Mouse (Mus musculus) lung, postnatal 10 days (tissue): ENCODE data around the gene Smg8.
A peak's percentile ranks its signal among the peaks of the same experiment; 100 is the strongest.
"Not testable (repeated sequence)": the region's sequence is repeated elsewhere in the genome, so short reads cannot be mapped to it uniquely, and the experiment has no call there.

Experiments
- DNase-seq: peaks from one replicate; pipeline ENCODE4 v3.0.0; 2021

Gene Smg8

DNA sequence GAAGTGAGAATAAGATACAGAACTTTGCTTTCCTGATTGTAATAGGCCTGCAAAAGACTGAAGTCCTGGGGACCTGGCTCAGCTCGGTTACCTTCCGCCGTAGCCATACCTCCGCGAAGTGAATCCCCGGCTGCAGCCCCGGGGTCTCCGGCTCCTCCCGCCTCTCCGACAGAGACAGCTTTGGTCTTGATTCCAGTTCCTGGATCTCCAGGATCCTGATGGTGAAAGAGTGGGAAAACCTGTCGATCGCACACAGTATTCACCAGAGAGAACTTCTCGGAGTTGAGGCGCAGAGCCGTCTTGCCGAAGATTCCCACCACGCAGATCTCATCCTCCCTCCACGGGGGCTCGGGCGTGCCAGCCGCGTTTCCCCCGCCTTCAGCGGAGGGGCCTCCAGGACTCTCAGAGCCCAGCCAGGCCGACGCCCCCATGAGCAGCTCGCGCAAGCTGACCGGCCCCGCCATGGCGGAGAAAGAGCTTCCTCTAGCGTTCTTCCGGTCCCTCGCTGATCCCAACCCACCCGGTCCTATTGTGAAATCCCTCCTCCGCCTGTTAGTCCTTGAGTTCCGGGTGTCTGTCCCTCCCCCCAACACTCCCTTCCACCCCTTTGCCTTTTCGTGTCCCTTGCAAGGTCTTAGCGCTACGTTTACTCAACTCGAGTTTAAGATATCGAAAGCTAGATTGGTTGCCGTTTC is at the start of gene Smg8:
Gene Smg8, minus strand, starts transcription at position 485 of the 695 bp plus-strand sequence.
- peak; percentile 92 for DNase-seq

DNA sequence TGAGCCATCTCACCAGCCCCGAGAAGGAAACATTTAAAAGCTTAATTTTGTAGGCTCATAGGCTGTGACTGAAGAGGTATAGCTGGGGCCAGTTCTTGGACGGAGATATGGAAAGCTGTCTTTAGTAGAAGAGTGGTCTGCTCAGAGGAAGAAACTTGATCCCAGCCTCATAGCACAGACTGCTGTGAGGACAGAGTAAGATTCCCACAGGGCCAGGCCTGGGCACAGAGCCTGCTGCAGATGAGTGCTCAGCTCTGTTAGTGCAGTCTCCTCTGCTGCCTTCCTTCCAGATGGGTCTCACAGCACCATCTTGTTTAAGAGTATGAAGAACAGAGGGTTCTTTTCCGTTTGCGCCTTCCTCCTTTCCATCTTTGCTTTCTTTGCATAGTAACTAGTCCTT is 49.7 kb upstream of the Smg8 start:
- no peak for DNase-seq

DNA sequence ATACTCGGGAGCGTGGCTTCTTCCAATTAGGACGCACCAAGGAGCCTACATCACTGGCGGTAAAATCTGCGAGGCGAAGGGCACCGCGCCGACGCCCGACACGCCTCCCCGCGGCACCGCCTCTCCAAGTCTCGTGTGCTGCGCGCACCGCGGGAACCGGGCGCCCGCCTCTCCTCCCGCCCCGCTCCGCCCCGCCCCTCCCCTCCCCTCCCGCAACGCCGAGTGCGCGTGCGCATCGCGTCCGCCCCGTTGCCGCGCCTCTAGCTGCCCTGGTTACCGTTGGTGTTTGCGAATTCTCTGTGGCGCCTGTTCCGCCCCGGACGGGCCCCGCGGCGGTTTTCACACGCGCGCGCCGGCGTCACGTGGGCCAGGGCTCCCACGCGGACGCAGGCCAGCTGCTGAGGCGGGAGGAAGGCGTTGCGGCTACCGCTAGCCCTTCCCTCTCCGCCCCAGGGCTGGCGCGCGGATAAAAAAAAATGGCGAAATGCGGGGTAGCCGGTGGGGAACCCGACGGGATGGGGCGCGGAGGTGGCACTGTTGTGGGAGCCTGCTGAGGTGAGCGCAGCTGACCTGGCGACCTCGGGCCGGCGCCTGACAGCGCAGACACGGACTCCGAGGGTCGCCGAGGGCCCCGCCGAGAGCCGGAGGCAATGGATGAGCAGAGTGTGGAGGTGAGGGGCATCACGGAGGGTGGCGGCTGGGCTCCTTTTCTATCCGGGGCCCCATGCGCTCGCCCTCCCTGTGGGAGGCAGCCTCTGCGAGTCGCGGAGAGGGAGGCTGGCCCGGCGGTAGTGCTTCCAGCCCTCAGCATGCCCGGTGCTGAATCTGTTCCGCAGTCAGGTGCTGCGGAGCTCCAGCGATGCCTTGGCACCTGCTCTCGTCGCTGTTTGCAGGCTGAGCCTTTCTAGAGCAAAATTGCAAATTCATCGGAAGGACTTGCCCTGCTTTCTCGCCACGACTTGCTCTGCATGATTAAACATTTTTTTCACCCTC is 40.5 kb upstream of the Smg8 start, which contains the start of gene Trim37:
Gene Trim37, plus strand, starts transcription at position 254 of the 993 bp plus-strand sequence.
- peak; percentile 89 for DNase-seq

GRCm38 (mm10) chr11:87126281-87126823 is 39.8 kb upstream of the Smg8 start:
- peak; percentile 2 for DNase-seq

GRCm38 (mm10) chr11:87125562-87125961 is 39.0 kb upstream of the Smg8 start:
- DNase-seq = no peak

GRCm38 (mm10) chr11:87121864-87122263 is 35.3 kb upstream of the Smg8 start:
- no peak for DNase-seq

DNA sequence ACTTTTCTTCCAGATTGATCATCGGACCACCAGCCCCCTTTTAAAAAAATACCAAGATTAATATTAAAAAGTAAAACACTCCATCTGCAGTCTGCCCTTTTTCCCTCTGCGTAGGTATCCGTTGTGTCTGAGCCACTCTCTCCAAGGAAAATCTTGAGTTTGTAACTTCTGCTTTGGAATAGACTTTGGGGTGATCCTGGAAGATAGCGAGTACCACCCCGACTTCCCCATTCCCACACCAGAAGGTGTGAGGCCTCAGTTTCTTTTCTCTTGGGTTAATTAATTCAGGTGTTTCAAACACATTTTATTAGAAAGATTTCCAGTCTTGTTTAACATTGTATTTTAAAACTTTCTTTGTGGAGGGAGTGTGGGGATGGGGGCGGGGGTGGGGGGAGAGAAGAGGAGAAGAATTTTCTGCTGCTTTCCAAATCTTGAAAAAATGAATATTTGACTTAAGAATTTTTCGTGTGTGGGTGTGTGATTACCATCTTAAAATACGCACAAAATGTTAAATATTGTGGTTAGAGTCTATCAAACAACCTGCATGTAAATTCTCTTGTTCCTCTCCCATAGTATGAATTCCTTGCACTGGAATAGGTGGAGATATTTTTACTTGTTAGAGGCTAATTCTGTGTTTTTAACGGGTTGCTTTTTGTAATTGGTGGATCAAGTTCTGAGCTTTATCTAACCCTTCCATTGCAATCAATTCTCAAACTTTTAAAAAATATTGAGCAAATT is 23.8 kb upstream of the Smg8 start:
- no peak for DNase-seq

GRCm38 (mm10) chr11:87109519-87110171 is 23.1 kb upstream of the Smg8 start:
- DNase-seq = peak; percentile 16

- peak; percentile 99 for DNase-seq
Observed at GRCm38 (mm10) chr11:87108755-87109518, 22.4 kb upstream of the Smg8 start, which contains the start of gene Ska2. Ska2 (plus strand) TSS chr11:87109234.

GRCm38 (mm10) chr11:87108409-87108754 is 21.8 kb upstream of the Smg8 start, which contains the start of gene Prr11:
Prr11 (minus strand) TSS chr11:87108708.
- DNase-seq = no peak

GRCm38 (mm10) chr11:87087142-87087541 is 568 bp upstream of the Smg8 start:
- no peak for DNase-seq

GRCm38 (mm10) chr11:87085461-87085860 is 1.1 kb downstream of the Smg8 start:
- no peak for DNase-seq

DNA sequence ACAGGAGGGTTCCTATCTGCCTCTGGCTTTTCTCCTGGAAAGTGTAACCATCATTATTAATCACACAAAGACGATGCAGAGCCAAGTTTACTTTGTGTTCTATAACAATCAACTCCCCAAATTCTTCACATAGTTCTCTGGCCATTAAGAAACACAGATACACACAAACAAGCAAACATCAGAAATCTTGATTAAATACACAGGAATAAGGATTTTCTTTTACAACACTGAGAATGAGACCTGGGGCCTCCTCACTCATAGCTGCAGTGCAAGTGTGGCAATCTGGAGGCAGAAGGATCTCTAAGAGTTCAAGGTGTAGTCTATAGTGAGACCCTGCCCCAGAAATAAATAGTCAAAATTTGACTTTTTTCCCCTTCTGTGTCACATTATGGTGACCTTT is 2.9 kb downstream of the Smg8 start:
- DNase-seq = no peak

DNA sequence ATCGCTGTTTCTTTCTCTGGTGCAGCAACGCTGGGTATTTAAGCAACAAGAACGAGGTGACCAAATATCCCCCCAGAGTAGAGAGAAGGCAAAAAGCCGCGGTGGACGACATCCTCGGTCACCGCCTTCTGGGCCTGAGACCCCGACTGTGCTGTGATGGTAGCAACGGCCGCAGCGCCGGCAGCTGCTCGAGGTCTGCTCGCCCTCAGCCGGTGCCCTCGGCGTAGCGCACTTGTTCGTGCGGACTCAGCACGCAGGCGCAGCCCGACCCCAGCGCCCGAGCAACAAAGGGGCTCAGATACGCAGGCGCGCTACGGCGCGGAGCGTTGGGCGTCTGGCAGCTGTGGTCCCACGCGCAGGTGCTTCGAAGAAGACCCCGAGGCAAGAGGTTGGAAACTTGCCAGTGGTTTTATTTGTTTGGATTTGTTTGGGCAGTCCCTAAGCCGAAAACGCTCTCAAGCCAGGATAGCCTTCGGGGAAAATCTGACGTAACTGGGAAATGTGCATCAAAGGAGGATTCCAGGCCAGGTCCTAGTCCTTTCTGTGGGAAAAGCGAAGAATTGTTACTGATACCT is 12.6 kb downstream of the Smg8 start, which contains the start of gene Gdpd1:
Gene Gdpd1, minus strand, starts transcription at position 197 of the 575 bp plus-strand sequence.
- peak; percentile 90 for DNase-seq

DNA sequence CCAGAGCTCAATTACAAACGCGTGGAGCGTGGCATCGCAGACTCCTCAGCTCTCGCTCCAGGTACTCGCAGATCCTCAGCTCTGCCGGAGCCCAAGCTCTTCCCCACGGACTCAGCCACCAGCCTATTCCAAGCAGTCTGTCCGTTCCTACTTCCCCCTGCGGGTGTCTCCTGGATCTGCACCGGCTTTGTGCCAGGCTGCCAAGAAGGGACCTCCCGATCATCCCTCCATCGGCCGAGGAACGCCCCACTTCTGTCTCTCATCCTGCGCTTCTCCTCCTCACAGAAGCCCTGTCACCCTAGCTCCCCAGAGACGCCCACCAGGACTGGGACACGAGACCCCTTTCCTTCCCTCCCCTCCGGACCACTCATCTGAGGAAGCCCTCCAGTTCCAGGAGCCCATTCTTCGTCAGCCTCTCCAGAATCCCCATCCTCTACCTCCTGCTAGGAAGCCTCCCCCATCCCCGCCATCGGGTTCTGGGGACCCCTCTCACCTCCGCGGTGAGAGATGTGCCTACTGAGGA is 13.2 kb downstream of the Smg8 start:
- DNase-seq = peak; percentile 84

DNA sequence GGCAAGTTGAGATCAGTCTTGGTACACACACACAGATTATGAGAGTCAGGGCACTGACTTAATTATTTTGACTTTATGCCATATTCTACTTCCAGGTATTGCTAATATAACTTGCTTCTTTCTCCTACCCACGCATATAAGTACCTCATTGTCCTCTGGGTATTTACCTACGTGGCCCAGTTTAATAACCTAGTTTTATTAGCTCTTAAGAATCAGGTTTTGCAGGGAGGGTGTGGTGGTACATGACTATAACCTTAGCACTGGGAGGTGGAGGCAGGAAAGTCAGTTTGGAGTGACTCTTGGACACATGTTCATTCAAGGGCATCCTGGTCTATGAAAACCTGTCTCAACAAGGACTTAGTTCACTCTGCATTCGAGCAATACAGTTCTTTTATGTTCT is 24.5 kb downstream of the Smg8 start:
- DNase-seq = no peak

DNA sequence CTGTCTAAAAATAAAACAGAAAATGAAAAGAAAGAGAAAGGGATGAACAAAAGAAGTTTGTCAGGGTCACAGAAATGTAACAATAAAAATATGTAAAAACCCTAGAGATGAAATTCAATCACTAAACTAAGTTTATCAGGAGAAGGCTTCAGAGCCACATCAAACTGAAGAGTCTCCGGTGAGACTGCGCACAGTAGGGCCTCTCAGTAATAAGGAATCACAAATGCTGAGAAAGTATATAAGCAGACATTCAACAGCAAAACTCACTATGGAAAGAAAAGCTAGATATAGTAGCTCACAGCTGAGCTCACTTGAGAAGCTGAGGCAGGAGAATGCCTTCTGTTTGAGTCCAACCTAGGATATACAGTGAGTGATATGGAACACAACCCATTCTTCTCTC is 26.2 kb downstream of the Smg8 start:
- DNase-seq = no peak

- DNase-seq = no peak
Observed at GRCm38 (mm10) chr11:87056286-87056685, 30.3 kb downstream of the Smg8 start.

DNA sequence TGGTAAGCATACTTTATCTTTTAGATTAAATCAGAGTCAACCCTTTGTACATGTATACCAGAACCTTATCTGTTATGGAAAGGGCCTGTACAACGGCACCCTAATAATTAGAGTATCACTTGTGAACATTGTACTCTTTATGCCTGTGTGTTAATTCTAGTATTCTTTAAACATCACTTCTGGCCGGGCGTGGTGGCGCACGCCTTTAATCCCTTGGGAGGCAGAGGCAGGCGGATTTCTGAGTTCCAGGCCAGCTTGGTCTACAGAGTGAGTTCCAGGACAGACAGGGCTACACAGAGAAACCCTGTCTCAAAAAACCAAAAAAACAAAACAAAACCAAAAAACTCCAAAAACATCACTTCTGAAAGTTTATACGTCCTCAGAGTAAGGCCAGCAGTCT is 37.7 kb downstream of the Smg8 start:
- not testable (repeated sequence) for DNase-seq

DNA sequence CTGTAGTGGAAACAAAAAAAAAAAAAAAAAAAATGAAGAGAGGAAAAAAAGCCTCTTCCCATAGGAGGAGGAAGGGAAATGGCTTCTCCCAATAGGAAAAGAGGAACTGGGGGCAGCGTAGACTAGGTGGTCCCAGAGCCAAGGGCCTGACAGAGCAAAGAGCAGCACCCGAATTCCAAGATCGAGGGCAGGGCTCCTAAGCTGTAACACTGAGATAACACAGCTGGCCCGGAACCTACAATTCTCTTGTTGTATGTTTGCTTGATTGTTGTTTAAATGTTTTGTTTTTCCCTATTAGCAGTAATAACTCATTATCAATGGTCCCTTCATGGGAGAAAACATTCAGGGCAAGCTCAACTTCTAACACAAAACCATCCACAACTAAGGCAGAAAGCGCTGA is 39.6 kb downstream of the Smg8 start:
- DNase-seq = no peak

DNA sequence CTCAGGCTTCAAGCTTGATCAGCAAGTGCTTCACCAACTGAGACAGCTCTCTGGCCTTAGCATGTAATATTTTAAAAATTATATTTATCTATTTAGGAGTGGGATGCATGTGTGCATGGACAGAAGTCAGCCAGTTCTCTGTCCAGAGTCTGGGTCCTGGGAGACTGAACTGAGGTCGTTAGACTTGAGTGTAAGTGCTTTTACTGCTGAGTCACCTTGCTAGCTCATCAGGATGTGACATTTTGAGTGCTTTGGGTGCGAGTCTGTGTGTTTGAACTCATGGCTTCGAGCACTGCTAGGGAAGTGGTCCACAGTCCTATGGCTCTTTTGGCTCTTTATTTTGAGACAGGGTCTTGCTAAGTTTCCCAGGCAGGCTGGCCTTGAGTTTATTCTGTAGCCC is 43.5 kb downstream of the Smg8 start:
- DNase-seq = no peak
